12 mouse cellular contexts compared by ENCODE assay signal in the genomic region with DNA sequence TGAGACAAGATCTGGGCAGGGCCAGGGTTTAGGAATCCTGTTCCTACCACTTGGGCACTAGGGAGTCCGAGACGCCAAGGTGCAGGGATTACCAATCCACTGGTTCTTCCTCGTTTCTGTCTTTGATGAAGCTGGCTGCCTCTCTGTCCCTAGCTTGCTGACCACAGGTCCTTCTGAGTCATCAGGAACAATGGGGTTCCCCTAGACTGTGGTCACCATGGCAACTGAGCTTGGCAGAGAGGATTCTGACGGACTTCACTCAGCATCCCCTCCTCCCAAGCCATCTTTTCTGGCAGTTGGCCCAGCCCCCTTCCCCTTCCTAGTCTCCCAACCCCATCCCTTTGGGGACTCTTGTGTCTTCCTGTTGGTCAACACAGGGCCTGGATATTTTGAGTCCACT. TPM values are rescaled to one million over a fixed set of nuclear protein-coding genes. Genes with fewer than 3 reads are reported as not detected.
DNase-seq lines count a peak whose midpoint lies in the region; ATAC-seq lines count a peak whose summit lies in the region.
"Had no signal": no experiment of that assay in that cellular context is flagged by ENCODE, and none has a peak within 500 bp of the region (broad histone marks: within the 10 kb centered on the region; RNA-seq: fewer than 3 reads in every experiment).

No protein-coding gene starts in this region.

- H3K27ac ChIP-seq in forebrain, embryonic 14.5 days (ENCODE audit: low read depth, low read length): no peak overlapping the region
- no peak overlapping the region for H3K27ac ChIP-seq in forebrain, embryonic 13.5 days
- H3K27ac ChIP-seq in midbrain, embryonic 12.5 days (replicated peaks): 0 out of 2 replicates have a peak overlapping the region, but pooled peaks have one; percentile 5
- H3K27ac ChIP-seq in intestine, embryonic 15.5 days: no peak overlapping the region
- H3K27ac ChIP-seq: embryonic facial prominence, embryonic 15.5 days; liver, embryonic 12.5 days; stomach, embryonic 15.5 days had no signal

- WGBS in forebrain, embryonic 14.5 days: 16% methylated on average over 4 of the region's 4 CpGs
- 16% methylated on average over 4 of the region's 4 CpGs for WGBS in forebrain, embryonic 13.5 days
- WGBS in midbrain, embryonic 12.5 days: 10% methylated on average over 4 of the region's 4 CpGs
- WGBS in intestine, embryonic 15.5 days: 47% methylated on average over 4 of the region's 4 CpGs

- DNase-seq in forebrain, embryonic 14.5 days (ENCODE audit: low spot score): peak; percentile 71
- peak; percentile 87 for DNase-seq in Muller cell, postnatal 12 days (ENCODE audit: inconsistent ontology term)
- peak; percentile 22 for DNase-seq in embryo, embryonic 9.5 days (ENCODE audit: extremely low spot score)
- no peak for DNase-seq in heart, postnatal 36 days
- no peak for DNase-seq in yolk sac, embryonic 10.5 days (ENCODE audit: low spot score)
- DNase-seq: gastrocnemius, postnatal 10 days had no signal

- intact Hi-C loops in heart, postnatal 36 days (cut with DNase I): no loop called here

- no peak overlapping the region for H3K4me3 ChIP-seq in forebrain, embryonic 14.5 days (ENCODE audit: low read depth, low read length)
- H3K4me3 ChIP-seq in forebrain, embryonic 13.5 days: no peak overlapping the region
- no peak overlapping the region for H3K4me3 ChIP-seq in midbrain, embryonic 12.5 days
- no peak overlapping the region for H3K4me3 ChIP-seq in intestine, embryonic 15.5 days (replicated peaks)
- H3K4me3 ChIP-seq: embryonic facial prominence, embryonic 15.5 days; liver, embryonic 12.5 days; stomach, embryonic 15.5 days had no signal

- H3K36me3 ChIP-seq in forebrain, embryonic 14.5 days (ENCODE audit: control insufficient read depth, insufficient read depth, low read length): peaks cover 46% of the 10 kb centered on the region
- peaks cover 63% of the 10 kb centered on the region for H3K36me3 ChIP-seq in forebrain, embryonic 13.5 days (ENCODE audit: poor library complexity, severe bottlenecking)
- H3K36me3 ChIP-seq in midbrain, embryonic 12.5 days: peaks cover 61% of the 10 kb centered on the region
- no peaks in the 10 kb centered on the region for H3K36me3 ChIP-seq in intestine, embryonic 15.5 days

- ATAC-seq in forebrain, embryonic 14.5 days: peak; percentile 42; the same call in 1 of the 2 replicates
- no peak for ATAC-seq in forebrain, embryonic 13.5 days
- ATAC-seq in midbrain, embryonic 12.5 days (ENCODE audit: low FRiP score, low read depth): peak; percentile 54; the same call in 1 of the 2 replicates
- no peak for ATAC-seq in intestine, embryonic 15.5 days
- ATAC-seq: liver, embryonic 12.5 days had no signal

- no peak overlapping the region for H3K9ac ChIP-seq in forebrain, embryonic 14.5 days (ENCODE audit: low read length)
- no peak overlapping the region for H3K9ac ChIP-seq in forebrain, embryonic 13.5 days
- H3K9ac ChIP-seq in midbrain, embryonic 12.5 days (replicated peaks): no peak overlapping the region
- H3K9ac ChIP-seq in intestine, embryonic 15.5 days: no peak overlapping the region
- H3K9ac ChIP-seq: embryonic facial prominence, embryonic 15.5 days; liver, embryonic 12.5 days; stomach, embryonic 15.5 days had no signal

- no peaks in the 10 kb centered on the region for H3K4me1 ChIP-seq in forebrain, embryonic 14.5 days (ENCODE audit: control insufficient read depth, insufficient read depth, low read length)
- H3K4me1 ChIP-seq in forebrain, embryonic 13.5 days: peaks cover 8% of the 10 kb centered on the region
- H3K4me1 ChIP-seq in midbrain, embryonic 12.5 days: peaks cover 8% of the 10 kb centered on the region
- H3K4me1 ChIP-seq in intestine, embryonic 15.5 days (replicated peaks): no peaks in the 10 kb centered on the region
- H3K4me1 ChIP-seq: embryonic facial prominence, embryonic 15.5 days; liver, embryonic 12.5 days; stomach, embryonic 15.5 days had no signal

- H3K27me3 ChIP-seq in forebrain, embryonic 14.5 days (replicated peaks; ENCODE audit: control insufficient read depth, insufficient read depth, low read length): no peaks in the 10 kb centered on the region
- no peaks in the 10 kb centered on the region for H3K27me3 ChIP-seq in forebrain, embryonic 13.5 days
- no peaks in the 10 kb centered on the region for H3K27me3 ChIP-seq in midbrain, embryonic 12.5 days
- no peaks in the 10 kb centered on the region for H3K27me3 ChIP-seq in intestine, embryonic 15.5 days (replicated peaks)
- H3K27me3 ChIP-seq: embryonic facial prominence, embryonic 15.5 days; liver, embryonic 12.5 days; stomach, embryonic 15.5 days had no signal

- no peaks in the 10 kb centered on the region for H3K9me3 ChIP-seq in forebrain, embryonic 14.5 days (replicated peaks; ENCODE audit: control insufficient read depth, low read length)
- peaks cover 3% of the 10 kb centered on the region; the same call in 1 of the 2 replicates for H3K9me3 ChIP-seq in forebrain, embryonic 13.5 days (replicated peaks)
- 0 out of 2 replicates have a peak, but pooled peaks cover 7% of the 10 kb centered on the region for H3K9me3 ChIP-seq in midbrain, embryonic 12.5 days
- H3K9me3 ChIP-seq in intestine, embryonic 15.5 days: no peaks in the 10 kb centered on the region
- H3K9me3 ChIP-seq: embryonic facial prominence, embryonic 15.5 days; stomach, embryonic 15.5 days had no signal

- H3K4me2 ChIP-seq in forebrain, embryonic 14.5 days (ENCODE audit: low read length): no peak overlapping the region
- H3K4me2 ChIP-seq in forebrain, embryonic 13.5 days: no peak overlapping the region
- no peak overlapping the region for H3K4me2 ChIP-seq in midbrain, embryonic 12.5 days (replicated peaks)
- H3K4me2 ChIP-seq in intestine, embryonic 15.5 days (replicated peaks): no peak overlapping the region
- H3K4me2 ChIP-seq: embryonic facial prominence, embryonic 15.5 days; liver, embryonic 12.5 days; stomach, embryonic 15.5 days had no signal

RNA-seq across cellular contexts. Expression of a gene that starts 32.1 kb away (rescaled TPM):
- 21.9 and 23.1 TPM in 2 replicates for polyA plus RNA-seq in forebrain, embryonic 14.5 days (2014; fragmentation: Nextera tagmentation; extraction: Ambion mirVana)
- 22.6 and 24.1 TPM in 2 replicates for polyA plus RNA-seq in forebrain, embryonic 13.5 days (2015; fragmentation: Nextera tagmentation; extraction: Ambion mirVana)
- polyA plus RNA-seq in midbrain, embryonic 12.5 days (2016; fragmentation: Nextera tagmentation; extraction: Ambion mirVana): 20.6 and 20.9 TPM in 2 replicates
- total RNA-seq in heart, postnatal 36 days (2021): 10 to 100 TPM; 24.9 to 30.9 TPM
- polyA plus RNA-seq in intestine, embryonic 15.5 days (2015; fragmentation: Nextera tagmentation; extraction: Ambion mirVana): 5.1 and 7.7 TPM in 2 replicates

RNA-seq across cellular contexts. Expression of a gene that starts 45.0 kb away (rescaled TPM):
- 20.1 and 20.4 TPM in 2 replicates for polyA plus RNA-seq in forebrain, embryonic 14.5 days (2014; fragmentation: Nextera tagmentation; extraction: Ambion mirVana)
- 23.3 and 24.4 TPM in 2 replicates for polyA plus RNA-seq in forebrain, embryonic 13.5 days (2015; fragmentation: Nextera tagmentation; extraction: Ambion mirVana)
- 25.6 and 29.5 TPM in 2 replicates for polyA plus RNA-seq in midbrain, embryonic 12.5 days (2016; fragmentation: Nextera tagmentation; extraction: Ambion mirVana)
- total RNA-seq in heart, postnatal 36 days (2021): 10 to 100 TPM; 29.3 to 30.2 TPM
- 33.1 and 34.6 TPM in 2 replicates for polyA plus RNA-seq in intestine, embryonic 15.5 days (2015; fragmentation: Nextera tagmentation; extraction: Ambion mirVana)

RNA-seq across cellular contexts. Expression of a gene that starts 52.2 kb away (rescaled TPM):
- 5.7 and 7.7 TPM in 2 replicates for polyA plus RNA-seq in forebrain, embryonic 14.5 days (2014; fragmentation: Nextera tagmentation; extraction: Ambion mirVana)
- 11.0 and 12.8 TPM in 2 replicates for polyA plus RNA-seq in forebrain, embryonic 13.5 days (2015; fragmentation: Nextera tagmentation; extraction: Ambion mirVana)
- 14.1 TPM in 2 replicates for polyA plus RNA-seq in midbrain, embryonic 12.5 days (2016; fragmentation: Nextera tagmentation; extraction: Ambion mirVana)
- 1 to 10 TPM; 4.9 to 5.0 TPM for total RNA-seq in heart, postnatal 36 days (2021)
- 8.1 and 8.3 TPM in 2 replicates for polyA plus RNA-seq in intestine, embryonic 15.5 days (2015; fragmentation: Nextera tagmentation; extraction: Ambion mirVana)

Comparison
In these comparisons a context has a peak if more than half of its experiments do, and no peak if none do; other contexts are left out.
1. ATAC-seq: peak in forebrain, embryonic 14.5 days (single experiment) and midbrain, embryonic 12.5 days (single experiment); none in forebrain, embryonic 13.5 days (single experiment) and intestine, embryonic 15.5 days (single experiment).
2. DNase-seq: peak in forebrain, embryonic 14.5 days (single experiment), Muller cell, postnatal 12 days (single experiment) and embryo, embryonic 9.5 days (single experiment); none in heart, postnatal 36 days (0 of 2) and yolk sac, embryonic 10.5 days (single experiment).